Mouse (Mus musculus): ENCODE data around the gene Rfk. TPM values are rescaled to one million over a fixed set of nuclear protein-coding genes. Genes with fewer than 3 reads are reported as not detected.

Rfk gene
- polyA plus RNA-seq, 1 experiment: 985 TPM

DNA sequence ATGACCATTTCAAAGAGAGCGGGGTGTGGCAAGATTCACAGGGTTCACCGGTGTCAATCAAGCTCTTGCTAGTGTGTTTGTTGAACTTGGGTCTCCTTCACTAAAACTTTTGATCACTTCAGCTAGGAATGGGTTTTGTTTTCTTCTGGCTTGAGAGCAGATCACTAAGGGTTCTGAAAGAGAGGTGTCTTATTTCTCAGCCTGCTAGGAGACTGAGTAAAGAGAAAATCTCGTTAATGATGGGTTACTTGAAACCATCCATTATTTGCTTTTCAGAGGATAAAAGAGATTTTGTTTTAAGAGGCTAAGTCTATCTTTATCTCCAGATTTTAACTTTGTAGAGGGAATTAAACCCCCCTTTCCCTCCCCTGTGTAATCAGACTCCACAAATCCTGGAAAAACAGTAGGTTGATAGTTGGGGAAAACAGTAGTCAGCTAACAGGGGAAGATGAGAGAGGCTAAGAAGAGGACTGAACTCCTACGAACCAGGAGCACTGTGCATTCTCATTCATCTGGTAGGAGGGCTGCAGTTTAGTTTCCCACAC is 19.1 kb downstream of the Rfk start:
- Histone ChIP-seq H3K4me1 (ENCODE audit: control insufficient read depth, insufficient read depth, insufficient read length, low read length) (peaks cover 28% of the 10 kb centered on the region), H3K4me3 (ENCODE audit: low read depth, low read length) (no peak overlapping the region), H3K27me3 (ENCODE audit: control insufficient read depth, insufficient read depth, low read length) (no peaks in the 10 kb centered on the region), H3K36me3 (ENCODE audit: control insufficient read depth, insufficient read depth, low read length) (no peaks in the 10 kb centered on the region), H3K27ac (ENCODE audit: insufficient read depth, low read depth, low read length) (peak overlapping the region; percentile 93)
- WGBS: 57% methylated on average over 4 of the region's 4 CpGs
- TF ChIP-seq POLR2A (IDR thresholded peaks at IDR 0.05; ENCODE audit: low read depth, low read length) (no peak), CTCF (IDR thresholded peaks at IDR 0.05; ENCODE audit: extremely low read depth, insufficient read length, insufficient replicate concordance, low read depth, low read length) (no peak)

DNA sequence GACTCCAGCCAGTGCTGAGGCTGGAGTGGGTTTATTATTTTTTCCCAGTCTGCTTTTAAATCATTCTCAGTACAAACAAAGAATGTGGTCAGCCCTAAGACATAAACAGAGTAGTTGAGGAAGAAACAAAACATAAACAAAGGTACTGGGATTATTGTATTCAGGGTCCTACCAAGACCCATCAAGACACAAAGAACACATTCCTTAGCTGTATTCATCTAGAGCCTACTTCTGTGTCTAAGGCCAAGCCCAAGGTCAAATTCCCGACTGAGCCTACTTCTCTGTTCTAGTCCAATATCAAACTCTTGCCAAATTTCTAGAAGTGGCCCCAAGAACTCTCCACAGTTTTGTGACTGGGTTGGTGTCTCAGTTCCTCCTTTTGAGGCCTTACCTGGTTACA is 24.0 kb downstream of the Rfk start:
- H3K4me3 ChIP-seq (ENCODE audit: low read depth, low read length): no peak overlapping the region
- peaks cover 17% of the 10 kb centered on the region for H3K4me1 ChIP-seq (ENCODE audit: control insufficient read depth, insufficient read depth, insufficient read length, low read length)
- H3K27me3 ChIP-seq (ENCODE audit: control insufficient read depth, insufficient read depth, low read length): no peaks in the 10 kb centered on the region
- H3K36me3 ChIP-seq (ENCODE audit: control insufficient read depth, insufficient read depth, low read length): no peaks in the 10 kb centered on the region
- TF ChIP-seq POLR2A (IDR thresholded peaks at IDR 0.05; ENCODE audit: low read depth, low read length) (no peak), CTCF (IDR thresholded peaks at IDR 0.05; ENCODE audit: extremely low read depth, insufficient read length, insufficient replicate concordance, low read depth, low read length) (no peak)
- WGBS: 74% methylated on average over 1 of the region's 1 CpGs
- H3K27ac ChIP-seq (ENCODE audit: insufficient read depth, low read depth, low read length): no peak overlapping the region

GRCm38 (mm10) chr19:17423306-17423705 is 29.5 kb downstream of the Rfk start:
- TF ChIP-seq POLR2A (IDR thresholded peaks at IDR 0.05; ENCODE audit: low read depth, low read length): no peak
- no peak for TF ChIP-seq CTCF (IDR thresholded peaks at IDR 0.05; ENCODE audit: extremely low read depth, insufficient read length, insufficient replicate concordance, low read depth, low read length)
- Histone ChIP-seq H3K36me3 (ENCODE audit: control insufficient read depth, insufficient read depth, low read length) (no peaks in the 10 kb centered on the region), H3K4me1 (ENCODE audit: control insufficient read depth, insufficient read depth, insufficient read length, low read length) (peaks cover 11% of the 10 kb centered on the region; the same call in 1 of the 2 replicates), H3K27me3 (ENCODE audit: control insufficient read depth, insufficient read depth, low read length) (no peaks in the 10 kb centered on the region), H3K27ac (ENCODE audit: insufficient read depth, low read depth, low read length) (no peak overlapping the region), H3K4me3 (ENCODE audit: low read depth, low read length) (no peak overlapping the region)
- WGBS: 37% methylated on average over 3 of the region's 3 CpGs

GRCm38 (mm10) chr19:17427824-17428560 is 34.1 kb downstream of the Rfk start:
- 39% methylated on average over 2 of the region's 2 CpGs for WGBS
- Histone ChIP-seq H3K27ac (ENCODE audit: insufficient read depth, low read depth, low read length) (peak overlapping the region; percentile 92), H3K36me3 (ENCODE audit: control insufficient read depth, insufficient read depth, low read length) (peaks cover 3% of the 10 kb centered on the region; the same call in 1 of the 2 replicates)

GRCm38 (mm10) chr19:17428561-17428914 is 34.7 kb downstream of the Rfk start:
- TF ChIP-seq CTCF (IDR thresholded peaks at IDR 0.05; ENCODE audit: extremely low read depth, insufficient read length, insufficient replicate concordance, low read depth, low read length) (no peak), POLR2A (IDR thresholded peaks at IDR 0.05; ENCODE audit: low read depth, low read length) (no peak)
- WGBS: 33% methylated on average over 2 of the region's 2 CpGs
- H3K27me3 ChIP-seq (ENCODE audit: control insufficient read depth, insufficient read depth, low read length): no peaks in the 10 kb centered on the region
- peaks cover 9% of the 10 kb centered on the region; the same call in 1 of the 2 replicates for H3K4me1 ChIP-seq (ENCODE audit: control insufficient read depth, insufficient read depth, insufficient read length, low read length)
- H3K4me3 ChIP-seq (ENCODE audit: low read depth, low read length): no peak overlapping the region
- H3K27ac ChIP-seq (ENCODE audit: insufficient read depth, low read depth, low read length): peak overlapping the region; percentile 87
- H3K36me3 ChIP-seq (ENCODE audit: control insufficient read depth, insufficient read depth, low read length): peaks cover 9% of the 10 kb centered on the region; the same call in 1 of the 2 replicates

More at GRCm38 (mm10) chr19:17427824-17428560, 34.1 kb downstream of the Rfk start:
- Histone ChIP-seq H3K4me1 (ENCODE audit: control insufficient read depth, insufficient read depth, insufficient read length, low read length) (peaks cover 12% of the 10 kb centered on the region; the same call in 1 of the 2 replicates), H3K4me3 (ENCODE audit: low read depth, low read length) (no peak overlapping the region), H3K27me3 (ENCODE audit: control insufficient read depth, insufficient read depth, low read length) (no peaks in the 10 kb centered on the region)
- TF ChIP-seq CTCF (IDR thresholded peaks at IDR 0.05; ENCODE audit: extremely low read depth, insufficient read length, insufficient replicate concordance, low read depth, low read length): no peak
- TF ChIP-seq POLR2A (IDR thresholded peaks at IDR 0.05; ENCODE audit: low read depth, low read length): no peak

- 74% methylated on average over 1 of the region's 1 CpGs for WGBS
- TF ChIP-seq CTCF (IDR thresholded peaks at IDR 0.05; ENCODE audit: extremely low read depth, insufficient read length, insufficient replicate concordance, low read depth, low read length): no peak
- TF ChIP-seq POLR2A (IDR thresholded peaks at IDR 0.05; ENCODE audit: low read depth, low read length): no peak
Measured at GRCm38 (mm10) chr19:17436651-17437050, 42.8 kb downstream of the Rfk start.

GRCm38 (mm10) chr19:17439476-17440189 is 45.8 kb downstream of the Rfk start:
- peaks cover 9% of the 10 kb centered on the region for H3K4me1 ChIP-seq (ENCODE audit: control insufficient read depth, insufficient read depth, insufficient read length, low read length)
- H3K36me3 ChIP-seq (ENCODE audit: control insufficient read depth, insufficient read depth, low read length): peaks cover 19% of the 10 kb centered on the region
- no peaks in the 10 kb centered on the region for H3K27me3 ChIP-seq (ENCODE audit: control insufficient read depth, insufficient read depth, low read length)
- WGBS: 35% methylated on average over 4 of the region's 4 CpGs
- H3K27ac ChIP-seq (ENCODE audit: insufficient read depth, low read depth, low read length): no peak overlapping the region
- H3K4me3 ChIP-seq (ENCODE audit: low read depth, low read length): no peak overlapping the region
- TF ChIP-seq POLR2A (IDR thresholded peaks at IDR 0.05; ENCODE audit: low read depth, low read length) (no peak), CTCF (IDR thresholded peaks at IDR 0.05; ENCODE audit: extremely low read depth, insufficient read length, insufficient replicate concordance, low read depth, low read length) (no peak)

More at GRCm38 (mm10) chr19:17436651-17437050, 42.8 kb downstream of the Rfk start:
- Histone ChIP-seq H3K27me3 (ENCODE audit: control insufficient read depth, insufficient read depth, low read length) (no peaks in the 10 kb centered on the region), H3K36me3 (ENCODE audit: control insufficient read depth, insufficient read depth, low read length) (peaks cover 23% of the 10 kb centered on the region), H3K4me3 (ENCODE audit: low read depth, low read length) (no peak overlapping the region), H3K4me1 (ENCODE audit: control insufficient read depth, insufficient read depth, insufficient read length, low read length) (peaks cover 2% of the 10 kb centered on the region; the same call in 1 of the 2 replicates), H3K27ac (ENCODE audit: insufficient read depth, low read depth, low read length) (no peak overlapping the region)

Data from small intestine, adult 2 months (tissue).